Mouse (Mus musculus) urinary bladder, adult 2 months (tissue): ENCODE data around the gene Gm43517. TPM values are rescaled to one million over a fixed set of nuclear protein-coding genes. Genes with fewer than 3 reads are reported as not detected.

Source experiments
- DNase-seq: peaks from one replicate; pipeline ENCODE4 v3.0.0; 2022; ENCODE audit warnings: low spot score
- polyA plus RNA-seq: library from polyadenylated mRNA; depleted of rRNA; stranded (reverse); fragments of >200 nt; gene quantifications from 2 replicates; pipeline ENCODE4 v1.2.3, GENCODE M21; 2012; rRNA removed

The Gm43517 gene
- polyA plus RNA-seq, 1 experiment = not detected

DNA sequence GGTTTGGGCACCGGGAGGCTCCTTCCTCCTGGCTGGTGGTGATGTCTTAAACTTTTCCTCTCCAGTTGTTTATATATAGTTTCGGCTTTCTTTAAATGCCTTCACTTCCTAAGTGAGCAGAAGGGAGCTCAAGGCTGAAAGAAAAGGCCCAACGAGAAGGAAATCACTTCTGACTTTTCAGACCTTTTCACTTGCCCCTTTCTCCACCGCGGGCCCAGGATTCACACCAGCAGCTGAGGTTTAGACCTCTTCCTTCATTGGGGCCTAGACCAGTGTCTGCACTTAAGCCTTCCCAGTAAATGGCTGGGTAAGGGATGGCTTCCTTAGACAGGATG lies 16.8 kb downstream of the Gm43517 start:
- no peak for DNase-seq

DNA sequence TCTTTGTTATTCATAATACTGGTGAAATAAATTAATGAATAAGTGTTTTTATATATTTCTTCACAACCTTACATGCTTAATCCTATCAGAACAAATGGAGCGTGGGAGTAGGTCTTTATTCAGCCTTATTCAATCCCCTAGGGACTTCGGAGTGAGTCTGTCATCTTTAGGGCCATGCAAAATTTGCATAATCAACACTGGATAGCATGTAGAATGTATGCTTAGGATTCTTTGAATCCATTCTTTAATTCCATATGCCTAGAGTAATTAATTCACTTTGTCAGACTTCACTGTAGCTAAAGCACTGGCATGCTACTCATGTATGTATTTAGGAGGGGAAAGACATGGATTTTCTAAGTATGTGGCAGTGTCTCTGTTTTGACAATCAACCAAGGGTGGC lies 24.9 kb downstream of the Gm43517 start:
- no peak for DNase-seq

DNA sequence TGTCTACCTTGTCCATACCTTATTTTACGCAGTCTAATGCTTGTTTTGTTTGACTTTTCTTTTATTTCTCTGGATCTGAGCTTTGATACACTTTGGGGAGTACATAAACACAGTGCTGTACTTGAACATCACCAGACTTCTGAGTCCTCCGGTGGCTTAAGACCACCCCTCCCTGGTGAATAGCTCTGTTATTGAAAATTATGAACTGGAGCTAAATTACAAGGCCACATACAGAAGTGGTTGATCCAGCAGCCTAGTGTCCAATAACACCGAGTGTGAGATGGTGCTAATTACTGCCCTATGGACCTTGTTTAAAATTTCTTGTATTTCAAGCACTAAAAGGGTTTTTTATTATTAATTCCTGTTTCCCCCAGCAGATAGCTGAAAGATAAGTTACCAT lies 33.0 kb downstream of the Gm43517 start:
- no peak for DNase-seq

Other genes with a start within 250 kb of the Gm43517 start
- gene Foxg1, start 2.5 kb upstream of the Gm43517 start, polyA plus RNA-seq = not detected in 2 replicates